Mouse (Mus musculus): ENCODE data around the gene Rpl23.

Gene Rpl23

DNA sequence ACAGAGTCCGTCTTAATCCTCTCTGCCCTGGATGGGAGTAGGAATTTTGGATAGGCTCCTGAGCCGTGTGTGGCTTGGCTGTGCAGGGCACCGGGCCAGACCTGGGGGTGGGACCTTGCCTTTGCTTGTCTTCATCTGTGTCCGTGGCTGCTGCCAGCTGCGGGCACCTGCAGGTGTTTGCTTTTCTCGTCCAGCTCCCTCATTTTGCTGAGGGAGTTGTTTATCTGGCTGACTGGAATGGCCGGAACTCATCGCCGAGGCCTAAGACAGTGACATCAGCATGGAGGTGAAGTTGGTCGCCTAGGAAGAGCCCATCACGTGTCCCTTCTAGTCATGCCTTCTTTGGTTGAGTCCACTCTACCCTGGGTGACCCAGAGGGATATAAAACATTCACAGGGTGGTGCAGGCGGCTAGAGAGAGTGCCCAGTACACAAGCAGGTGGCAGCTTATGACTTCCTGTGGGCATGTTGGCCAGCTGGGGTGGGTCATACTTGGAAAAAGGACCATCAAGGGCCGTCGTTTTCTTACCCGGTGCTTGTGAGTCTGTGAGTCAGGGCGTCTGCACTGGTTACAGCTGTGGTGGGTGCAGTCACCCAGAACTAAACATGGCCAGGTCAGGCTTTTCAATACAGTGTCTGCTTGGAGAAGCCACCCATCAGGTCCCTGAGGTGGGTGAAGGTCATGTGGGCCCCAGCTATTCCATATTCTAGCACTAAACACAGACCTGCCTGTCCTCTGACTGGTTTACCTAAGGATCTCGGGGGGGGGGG, 31.7 kb upstream of the Rpl23 start:
- peak; percentile 81 to 91 for DNase-seq

DNA sequence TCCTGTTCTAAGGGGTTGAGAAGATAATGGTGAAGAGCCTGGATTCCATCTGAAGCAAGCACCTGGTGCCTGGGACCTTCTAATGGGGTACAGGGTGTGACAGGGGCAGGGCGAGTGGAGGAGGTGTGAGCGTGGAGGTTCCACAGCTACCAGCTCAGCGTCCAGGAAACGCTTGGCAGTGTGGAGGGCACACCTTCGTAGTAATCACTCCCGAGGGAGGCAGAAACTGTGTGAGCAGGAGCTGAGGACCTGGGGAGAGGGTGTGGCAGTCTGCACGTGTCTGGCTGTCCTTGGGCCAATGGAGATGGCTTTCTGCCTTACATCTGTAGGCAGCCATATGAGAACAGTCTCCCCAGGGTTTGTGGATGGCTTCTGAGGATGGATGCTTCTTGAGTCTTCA, 30.8 kb upstream of the Rpl23 start:
- peak in 1 of 2 experiments; percentile 48 for DNase-seq

GRCm38 (mm10) chr11:97812491-97812921, 30.3 kb upstream of the Rpl23 start:
- DNase-seq, result peak in 1 of 2 experiments; percentile 54

DNA sequence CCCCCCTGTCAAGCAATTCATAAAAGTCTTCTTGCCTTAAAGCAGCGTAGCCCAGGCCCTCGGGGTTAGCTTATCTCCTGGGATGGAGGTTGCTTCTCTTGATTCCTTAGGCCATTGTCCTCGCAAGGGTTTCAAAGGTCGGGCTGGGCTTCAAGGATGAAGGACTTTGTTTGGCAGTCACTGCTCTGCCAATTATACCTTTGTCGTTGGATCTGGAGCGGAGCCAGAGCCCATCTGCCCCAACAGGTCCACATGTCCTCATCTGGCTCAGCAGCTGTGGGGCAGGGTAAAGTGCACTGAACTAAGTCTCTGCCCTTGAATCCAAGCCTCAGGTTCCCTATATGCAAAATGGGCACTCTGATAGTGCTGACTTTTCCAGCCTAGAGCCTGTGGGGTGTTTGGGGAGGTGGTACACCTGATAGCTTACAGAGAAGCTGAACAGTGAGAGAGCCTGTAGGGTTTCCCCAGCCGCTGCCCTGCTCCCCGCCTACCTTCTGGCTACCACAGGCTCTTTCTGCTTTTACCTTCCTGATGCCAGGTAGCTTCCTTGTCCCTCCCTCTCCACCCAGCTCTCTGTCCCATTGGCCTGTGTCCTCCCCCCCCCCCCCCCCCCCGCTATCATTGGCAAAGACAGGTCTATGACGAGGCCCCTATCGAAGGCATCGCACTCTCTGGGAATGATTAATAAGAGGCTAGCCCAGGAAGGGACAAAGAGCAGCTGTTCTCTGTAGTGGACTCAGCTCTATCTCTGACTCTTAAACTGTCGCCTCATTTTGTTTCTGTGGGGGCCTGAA, 29.5 kb upstream of the Rpl23 start:
- peak; percentile 90 to 94 for DNase-seq

DNA sequence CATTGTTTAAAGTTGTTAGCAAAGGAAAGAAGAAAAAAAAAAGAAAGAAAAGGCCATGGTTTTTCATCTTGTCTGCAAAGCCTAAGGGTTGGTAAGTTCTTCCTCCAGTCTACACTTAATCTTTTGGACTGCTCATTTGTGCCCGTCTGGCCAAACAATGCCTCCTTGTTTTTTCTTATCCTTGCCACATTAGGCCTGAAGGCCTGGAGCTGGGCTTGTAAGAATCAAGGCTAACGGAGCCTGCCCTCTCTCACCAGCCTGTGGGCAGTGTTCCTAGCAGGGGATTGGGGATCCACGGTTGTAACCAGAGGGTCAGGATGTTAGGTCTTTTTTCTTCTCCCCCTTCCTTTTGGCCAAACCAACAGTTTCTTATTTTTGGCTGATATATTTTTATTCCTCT, 28.7 kb upstream of the Rpl23 start:
- no peak for DNase-seq

DNA sequence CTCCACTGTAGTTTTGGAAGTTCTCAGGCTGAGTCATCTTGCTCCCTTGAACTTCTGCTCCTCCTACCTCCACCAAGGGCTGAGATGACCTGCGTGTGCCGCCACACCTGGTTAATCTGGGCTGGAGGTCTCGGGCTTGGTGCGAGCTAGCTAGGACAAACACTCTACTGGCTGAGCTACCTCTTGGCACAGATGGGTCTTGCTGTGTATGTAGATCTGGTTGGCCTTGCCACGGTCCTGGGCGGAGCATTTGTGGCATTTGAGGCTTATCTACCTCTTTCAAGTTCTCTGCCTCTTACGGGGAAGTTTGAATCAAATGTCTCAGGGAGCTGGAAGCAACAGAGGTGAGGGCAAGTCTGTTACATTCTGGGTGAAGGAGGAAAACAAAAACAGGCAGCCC, 28.1 kb upstream of the Rpl23 start:
- peak; percentile 47 to 80 for DNase-seq

DNA sequence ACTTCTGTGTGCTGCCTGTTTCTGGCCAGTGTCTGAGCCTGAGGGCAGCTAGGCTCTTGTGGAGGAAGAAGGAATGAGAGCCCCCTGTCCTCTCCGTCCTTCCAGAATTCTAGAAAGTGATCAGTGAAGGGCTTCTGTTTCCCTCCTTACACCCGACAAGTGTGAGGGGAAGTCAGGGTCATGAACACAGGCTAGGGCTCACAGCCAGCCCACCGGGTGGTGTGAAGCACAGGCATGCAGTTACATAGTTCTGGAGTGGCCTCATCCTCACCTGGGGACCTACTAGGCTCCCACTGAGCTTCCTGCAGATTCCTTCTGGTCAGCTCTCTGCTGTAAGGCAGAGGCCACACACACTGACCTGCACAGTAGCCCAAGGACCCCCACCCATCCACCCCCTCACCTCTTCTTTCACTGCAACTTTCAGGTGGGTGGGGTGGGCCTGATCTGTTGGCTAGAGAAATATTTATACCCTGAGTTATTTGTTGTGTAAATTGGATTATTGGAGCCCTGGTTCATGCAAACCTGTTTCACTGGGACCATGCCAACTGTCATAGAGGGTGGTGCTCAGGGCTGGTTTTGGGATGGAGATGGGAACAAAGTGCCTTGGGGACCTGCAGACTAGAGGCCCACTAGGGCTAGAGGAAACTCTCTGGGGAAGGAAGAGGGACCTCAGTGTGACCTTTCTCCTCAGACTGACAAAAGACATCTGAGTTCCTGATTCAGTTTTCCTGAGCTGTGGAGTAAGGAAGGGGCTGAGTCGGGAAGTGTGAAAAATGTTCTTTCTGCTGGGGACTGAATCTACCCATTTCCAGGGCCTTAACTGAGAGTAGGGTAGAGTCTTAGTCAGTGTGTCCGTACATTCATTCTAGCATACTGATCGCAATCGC, 27.2 kb upstream of the Rpl23 start:
- peak in 1 of 2 experiments; percentile 43 for DNase-seq

GRCm38 (mm10) chr11:97808621-97809234, 26.5 kb upstream of the Rpl23 start:
- peak; percentile 63 to 80 for DNase-seq

DNA sequence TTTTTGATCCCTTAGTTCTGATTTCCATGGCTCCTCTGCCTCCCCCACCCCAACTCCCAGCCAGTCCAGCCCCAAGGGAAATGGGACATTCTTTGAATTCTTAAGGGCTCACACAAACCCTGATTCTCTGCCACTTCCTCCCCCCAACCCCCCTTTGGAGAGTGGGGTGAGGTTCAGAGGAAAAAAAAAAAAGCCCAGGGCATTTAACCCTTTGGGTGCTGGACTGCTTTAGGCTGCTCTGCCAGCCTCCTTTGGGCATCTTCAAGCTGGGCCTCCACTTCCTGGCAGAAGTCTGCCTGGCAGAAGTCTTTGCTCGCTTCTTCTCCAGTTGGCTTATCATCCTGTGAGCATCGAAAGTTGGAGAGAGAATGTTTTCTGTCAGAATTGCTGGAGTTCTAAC, 25.9 kb upstream of the Rpl23 start:
- peak; percentile 75 to 79 for DNase-seq

GRCm38 (mm10) chr11:97807626-97808025, 25.4 kb upstream of the Rpl23 start:
- no peak for DNase-seq

DNA sequence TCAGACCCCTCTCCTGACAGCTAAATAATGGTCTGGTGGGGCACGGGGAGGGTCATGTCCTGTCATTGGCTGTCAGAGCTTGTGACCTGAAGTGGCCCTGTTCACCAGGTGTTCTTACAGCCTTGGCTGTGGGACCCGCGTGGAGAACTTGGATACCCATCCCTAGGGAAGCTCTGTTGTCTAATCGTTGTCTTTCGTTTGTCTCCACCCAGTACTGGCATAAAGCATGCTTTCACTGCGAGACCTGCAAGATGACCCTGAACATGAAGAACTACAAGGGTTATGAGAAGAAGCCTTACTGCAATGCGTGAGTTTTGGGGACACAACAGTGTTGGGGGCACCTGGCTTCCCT, 24.4 kb upstream of the Rpl23 start:
- no peak for DNase-seq

- peak in 1 of 2 experiments; percentile 64 for DNase-seq
Measured at GRCm38 (mm10) chr11:97805662-97806612, 23.7 kb upstream of the Rpl23 start.

- DNase-seq, result peak; percentile 62 to 68
Measured at GRCm38 (mm10) chr11:97804841-97805661, 22.8 kb upstream of the Rpl23 start.

GRCm38 (mm10) chr11:97803847-97804246, 21.6 kb upstream of the Rpl23 start:
- DNase-seq, result no peak

DNA sequence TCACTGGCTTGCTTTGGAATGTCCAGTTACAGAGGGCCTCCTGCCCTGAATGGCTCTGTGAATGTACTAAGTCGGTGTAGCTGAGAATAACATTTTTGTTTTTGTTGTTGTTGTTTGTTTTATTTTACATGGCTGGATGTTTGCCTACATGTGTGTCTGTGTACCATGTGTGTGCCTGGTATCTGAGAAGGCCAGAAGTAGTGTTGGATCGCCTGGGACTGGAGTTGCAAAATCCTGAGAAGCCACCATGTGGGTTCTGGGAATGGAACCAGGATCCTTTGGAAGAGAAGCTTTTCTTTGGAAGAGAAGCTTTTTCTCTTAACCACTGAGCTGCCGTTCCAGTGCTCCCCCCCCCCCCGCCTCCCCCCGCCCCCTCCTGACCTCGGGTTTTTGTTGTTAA, 20.3 kb upstream of the Rpl23 start:
- no peak for DNase-seq

DNA sequence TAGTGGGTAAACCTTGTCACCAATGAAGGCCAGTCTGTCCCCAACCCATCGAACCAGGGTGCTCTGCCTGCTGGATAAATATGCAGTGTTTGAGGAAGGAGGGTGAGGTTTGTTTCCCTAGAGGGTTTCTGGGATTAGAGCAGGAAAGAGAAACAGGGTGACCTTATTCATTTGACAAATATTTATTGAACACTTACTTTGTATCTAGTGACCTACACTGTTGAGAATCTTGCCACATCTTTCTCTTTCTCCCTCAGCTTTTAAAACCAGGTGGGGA, 19.9 kb upstream of the Rpl23 start:
- no peak for DNase-seq

DNA sequence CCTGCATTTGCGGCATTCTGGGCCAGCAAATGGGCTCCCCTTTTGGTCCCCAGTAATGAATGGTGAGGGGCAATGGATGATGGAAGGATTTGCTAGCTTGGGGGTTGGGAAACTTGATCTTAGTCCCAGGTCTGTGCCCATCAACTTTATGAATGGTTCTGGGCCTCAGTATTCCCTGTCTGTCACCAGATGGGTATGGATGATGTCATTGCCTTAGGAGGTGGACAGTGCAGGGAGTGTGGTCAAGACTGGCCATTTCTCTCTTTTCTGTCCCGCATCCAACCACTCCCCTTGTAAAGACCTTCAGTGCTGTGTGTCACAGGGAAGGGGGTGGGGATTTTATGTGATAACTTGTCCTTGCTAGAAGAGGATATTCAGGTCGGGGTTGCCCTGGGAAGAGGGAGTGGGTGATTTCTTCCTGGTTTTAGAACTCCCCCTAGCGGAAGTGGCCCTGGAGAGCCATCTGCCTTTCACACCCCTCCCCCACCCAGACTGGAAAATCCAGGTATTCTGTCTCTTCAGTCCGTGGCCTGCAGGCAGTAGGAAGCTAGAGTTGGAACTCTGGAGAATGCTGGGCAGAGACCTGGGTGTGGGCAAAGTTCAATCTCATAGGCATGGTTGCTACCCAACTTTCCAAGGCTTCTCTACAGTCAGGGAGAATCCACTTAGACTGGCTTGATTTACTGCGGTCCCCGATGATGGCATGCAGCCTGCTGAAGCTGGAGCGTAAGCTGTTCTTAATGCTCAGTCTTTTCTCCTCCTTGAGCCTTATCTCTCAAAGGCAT, 19.4 kb upstream of the Rpl23 start:
- DNase-seq, result peak; percentile 84 to 86

DNA sequence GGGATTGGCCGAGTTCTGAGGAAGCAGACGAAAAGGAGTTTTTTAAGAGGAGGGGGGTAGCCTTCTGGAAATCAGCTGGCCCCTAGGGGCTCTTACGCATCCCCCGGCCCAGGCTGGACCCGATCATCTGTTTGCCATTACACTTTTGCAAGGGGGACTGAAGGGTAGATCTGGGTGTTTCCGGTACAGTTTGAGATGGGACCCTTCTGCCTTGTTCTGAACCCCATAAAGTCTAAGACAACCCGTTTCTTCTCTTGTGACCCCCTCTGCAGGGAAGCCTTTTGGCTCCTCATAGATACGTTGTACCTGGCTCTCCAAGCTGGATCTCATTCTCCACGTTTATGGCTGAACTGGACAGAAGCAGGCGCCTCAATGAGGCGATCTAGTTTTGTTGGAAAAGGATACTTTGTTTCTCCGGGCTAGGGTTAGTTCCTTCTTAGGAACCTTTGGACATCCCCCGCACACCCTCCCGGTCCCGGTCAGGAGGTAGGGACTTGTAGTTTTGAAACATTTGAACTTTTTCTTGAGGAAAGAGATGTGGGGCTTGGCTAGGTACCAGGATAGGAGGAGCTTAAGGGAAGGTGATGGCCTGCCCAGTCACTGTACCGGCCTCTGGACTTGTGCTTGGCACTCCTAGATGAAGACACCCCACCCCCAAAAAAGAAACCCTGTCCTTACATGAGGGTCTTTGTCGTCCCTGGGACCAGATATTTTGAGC, 18.6 kb upstream of the Rpl23 start:
- peak; percentile 86 to 90 for DNase-seq

DNA sequence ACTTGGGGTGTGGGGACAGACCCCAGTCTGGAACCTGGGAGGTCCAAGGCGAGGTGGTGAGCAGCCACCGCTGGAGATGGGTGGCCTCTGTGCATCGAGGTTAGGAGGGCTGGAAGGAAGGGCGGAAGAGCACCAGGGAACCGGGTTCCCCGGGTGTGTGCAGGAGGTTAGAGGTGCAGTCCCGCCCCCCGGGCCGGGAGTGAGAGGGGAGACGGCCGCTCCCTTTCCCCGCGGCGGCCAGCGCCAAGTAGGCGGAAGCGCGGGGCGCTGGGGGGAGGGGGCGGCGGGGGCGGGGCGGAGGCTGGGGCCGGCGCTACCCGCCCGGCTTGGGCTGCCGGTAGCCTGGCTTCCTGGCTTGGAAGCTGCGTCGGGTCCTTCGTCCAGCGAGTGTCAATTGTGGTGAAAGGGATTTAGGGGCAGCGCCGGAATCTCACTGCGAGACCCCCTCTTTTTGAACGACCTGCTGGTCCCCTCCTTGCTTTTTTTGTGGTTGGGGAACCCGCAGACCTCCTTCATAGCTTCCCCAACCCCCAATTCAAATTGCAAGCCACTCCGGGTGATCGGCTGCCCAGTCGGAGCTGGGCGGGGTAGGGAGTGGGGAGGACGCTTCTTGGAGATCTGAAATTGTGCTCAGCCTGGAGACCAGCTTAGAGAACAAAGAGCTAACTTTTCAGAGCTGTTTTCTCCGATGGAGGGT, 17.9 kb upstream of the Rpl23 start:
- peak; percentile 83 to 93 for DNase-seq
